Mouse (Mus musculus) CH12.LX (cell line): ENCODE results near the gene Acaa1a. TPM values are rescaled to one million over a fixed set of nuclear protein-coding genes. Genes with fewer than 3 reads are reported as not detected.

Source experiments
- DNase-seq: peaks from one replicate; pipeline ENCODE4 v3.0.0-alpha.2; 2013; ENCODE audit errors: extremely low read depth
- H3K27ac ChIP-seq: 2 replicates; pipeline ENCODE4 v1.5.1; 2012; ENCODE audit warnings: low read depth, mild to moderate bottlenecking, control low read depth, moderate library complexity; ENCODE audit not compliant: insufficient read depth
- H3K27me3 ChIP-seq: replicated peaks from 2 replicates; pipeline ENCODE3; 2012; ENCODE audit warnings: inconsistent platforms
- H3K36me3 ChIP-seq, 2 experiments: replicated peaks in 1 of 2; 2 replicates each; pipeline versions ENCODE3 to v1.6.1; 2012; ENCODE audit warnings: inconsistent platforms in 1 of 2, low read length in 1 of 2, mild to moderate bottlenecking in 1 of 2, mixed read lengths in 1 of 2, moderate library complexity in 1 of 2; ENCODE audit not compliant: control insufficient read depth in 1 of 2, insufficient read depth in 1 of 2
- H3K4me1 ChIP-seq, 2 experiments: 2 replicates each; pipeline ENCODE4 v1.6.1; 2012; ENCODE audit warnings: inconsistent platforms in 1 of 2, moderate library complexity in 1 of 2; ENCODE audit not compliant: insufficient read depth in 2 of 2, control insufficient read depth in 1 of 2
- H3K4me2 ChIP-seq: 2 replicates; pipeline ENCODE4 v1.6.1; 2012; ENCODE audit warnings: low read depth, mild to moderate bottlenecking, control low read depth; ENCODE audit not compliant: poor library complexity, insufficient read depth, severe bottlenecking
- H3K4me3 ChIP-seq, 3 experiments: fragments of 150-350 bp in 1 of 3; sonication (generic) in 1 of 3; replicated peaks in 1 of 3; 2 replicates each; pipeline versions ENCODE3 to v1.5.1; 2011 to 2012; ENCODE audit warnings: low read depth in 2 of 3, low read length in 2 of 3, mild to moderate bottlenecking in 2 of 3, moderate library complexity in 2 of 3, control low read depth in 1 of 3, improper control_type of control experiment in 1 of 3, inconsistent platforms in 1 of 3, mixed read lengths in 1 of 3; ENCODE audit not compliant: poor library complexity in 1 of 3
- H3K79me2 ChIP-seq: replicated peaks from 2 replicates; pipeline ENCODE4 v1.6.1; 2012; ENCODE audit warnings: mild to moderate bottlenecking, moderate library complexity; ENCODE audit not compliant: control insufficient read depth, poor library complexity, insufficient read depth, severe bottlenecking; ENCODE audit errors: extremely low read depth
- H3K9ac ChIP-seq: 2 replicates; pipeline ENCODE4 v1.6.1; 2012; ENCODE audit warnings: low read depth, mild to moderate bottlenecking, control low read depth, moderate library complexity; ENCODE audit not compliant: insufficient read depth
- H3K9me3 ChIP-seq: replicated peaks from 2 replicates; pipeline ENCODE3; 2012; ENCODE audit warnings: low read length, inconsistent platforms, mixed read lengths
- CHD1 ChIP-seq: IDR thresholded peaks from 2 replicates; pipeline ENCODE4 v1.6.1; 2012; ENCODE audit warnings: low read depth, low read length, improper control_type of control experiment, inconsistent platforms
- CHD2 ChIP-seq: IDR thresholded peaks from 2 replicates; pipeline ENCODE4 v1.6.1; 2011; ENCODE audit warnings: low read length, improper control_type of control experiment
- EP300 ChIP-seq: IDR thresholded peaks from 2 replicates; pipeline ENCODE4 v1.6.1; 2011; ENCODE audit warnings: low read length, improper control_type of control experiment
- GABPA ChIP-seq: IDR thresholded peaks from 2 replicates; pipeline ENCODE4 v1.6.1; 2012; ENCODE audit warnings: low read depth, low read length, improper control_type of control experiment, inconsistent platforms; ENCODE audit not compliant: insufficient replicate concordance
- HCFC1 ChIP-seq: IDR thresholded peaks from 2 replicates; pipeline ENCODE4 v1.6.1; 2012; ENCODE audit warnings: low read depth, mild to moderate bottlenecking, inconsistent platforms, low read length, improper control_type of control experiment
- JUN ChIP-seq: IDR thresholded peaks from 2 replicates; pipeline ENCODE4 v1.6.1; 2011; ENCODE audit warnings: low read depth, mild to moderate bottlenecking, low read length, improper control_type of control experiment, moderate library complexity; ENCODE audit not compliant: insufficient read depth
- KAT2A ChIP-seq: IDR thresholded peaks from 2 replicates; pipeline ENCODE4 v1.6.1; 2012; ENCODE audit warnings: low read length, improper control_type of control experiment, inconsistent platforms; ENCODE audit not compliant: insufficient replicate concordance
- MAX ChIP-seq: IDR thresholded peaks from 2 replicates; pipeline ENCODE4 v1.6.1; 2011; ENCODE audit warnings: low read length, improper control_type of control experiment
- MAZ ChIP-seq: IDR thresholded peaks from 2 replicates; pipeline ENCODE4 v1.6.1; 2012; ENCODE audit warnings: low read depth, mild to moderate bottlenecking, inconsistent platforms, low read length, improper control_type of control experiment, moderate library complexity
- MEF2A ChIP-seq: IDR thresholded peaks from 2 replicates; pipeline ENCODE4 v1.6.1; 2014; ENCODE audit warnings: low read depth, mild to moderate bottlenecking, inconsistent platforms, low read length, improper control_type of control experiment, borderline replicate concordance
- MXI1 ChIP-seq: IDR thresholded peaks from 2 replicates; pipeline ENCODE4 v1.6.1; 2011; ENCODE audit warnings: mild to moderate bottlenecking, low read depth, low read length, improper control_type of control experiment
- NRF1 ChIP-seq: IDR thresholded peaks from 2 replicates; pipeline ENCODE4 v1.6.1; 2014; ENCODE audit warnings: low read depth, mild to moderate bottlenecking, inconsistent platforms, low read length, improper control_type of control experiment, moderate library complexity
- PAX5 ChIP-seq: IDR thresholded peaks from 2 replicates; pipeline ENCODE4 v1.6.1; 2012; ENCODE audit warnings: low read length, inconsistent platforms, mixed read lengths
- POLR2A ChIP-seq: IDR thresholded peaks from 2 replicates; pipeline ENCODE4 v1.6.1; 2011; ENCODE audit warnings: low read depth, mild to moderate bottlenecking, improper control_type of control experiment, low read length
- RAD21 ChIP-seq: IDR thresholded peaks from 2 replicates; pipeline ENCODE4 v1.6.1; 2011; ENCODE audit warnings: low read depth, mild to moderate bottlenecking, low read length, improper control_type of control experiment, moderate library complexity
- UBTF ChIP-seq: IDR thresholded peaks from 2 replicates; pipeline ENCODE4 v1.6.1; 2012; ENCODE audit warnings: low read depth, mild to moderate bottlenecking, inconsistent platforms, low read length, improper control_type of control experiment, moderate library complexity
- USF2 ChIP-seq: conservative IDR thresholded peaks from 2 replicates; pipeline ENCODE4 v1.6.1; 2011; ENCODE audit warnings: low read depth, low read length, improper control_type of control experiment
- ZC3H11A ChIP-seq: IDR thresholded peaks from 2 replicates; pipeline ENCODE4 v1.6.1; 2012; ENCODE audit warnings: low read depth, mild to moderate bottlenecking, inconsistent platforms, low read length, improper control_type of control experiment
- ZKSCAN1 ChIP-seq: IDR thresholded peaks from 2 replicates; pipeline ENCODE4 v1.6.1; 2012; ENCODE audit warnings: low read depth, inconsistent platforms, low read length, improper control_type of control experiment, borderline replicate concordance
- dilution Hi-C: fragments of 300-500 bp; cut with MboI; formaldehyde crosslinking; loops from 2 replicates; pipeline ENCODE4 v1.14.3; 2020; ENCODE audit warnings: low sequenced_read_pairs; ENCODE audit not compliant: extremely low pct_unique_long_range_greater_than_20kb, extremely low pct_ligation_motif_present
- in situ Hi-C: fragments of 300-500 bp; cut with MboI; formaldehyde crosslinking; loops from 3 replicates; pipeline ENCODE4 v1.14.3; 2019; ENCODE audit warnings: low sequenced_read_pairs, low pct_ligation_motif_present, low pct_unique_long_range_greater_than_20kb, mixed read lengths
- polyA plus RNA-seq: library from polyadenylated mRNA; unstranded; fragments of >175 nt; gene quantifications from 2 replicates; pipeline ENCODE4 v1.2.1, GENCODE M21; 2012; ENCODE audit warnings: low read depth; ENCODE audit not compliant: insufficient read length
- total RNA-seq, 2 experiments: library from RNA; depleted of rRNA; stranded (reverse); fragments of 300-350 nt in 1 of 2; fragments of >200 nt in 1 of 2; gene quantifications; 2 replicates each; pipeline ENCODE4 v1.2.3; 2012 to 2014

Acaa1a gene
- total and polyA plus RNA-seq, 3 experiments: 22.4 to 57.8 (median 24.4) TPM

GRCm38 (mm10) chr9:119358058-119358429 is 18.6 kb downstream of the Acaa1a start:
- TF ChIP-seq MAZ: no peak
- no peak for TF ChIP-seq JUN
- no peak for TF ChIP-seq MXI1
- TF ChIP-seq ZKSCAN1: no peak
- no peak for TF ChIP-seq POLR2A
- no peak for TF ChIP-seq PAX5
- no peak for TF ChIP-seq RAD21
- no peak for TF ChIP-seq CHD2
- no peak for TF ChIP-seq KAT2A
- TF ChIP-seq EP300: no peak
- no peak for TF ChIP-seq ZC3H11A
- no peak for TF ChIP-seq HCFC1
- Histone ChIP-seq H3K27ac (no peak overlapping the region), H3K4me2 (peak overlapping the region; percentile 72), H3K9ac (peak overlapping the region; percentile 76; the same call in 1 of the 2 replicates), H3K36me3 (peaks cover 10 to 17% of the 10 kb centered on the region in 2 experiments), H3K27me3 (no peaks in the 10 kb centered on the region), H3K4me1 (peaks cover 4% of the 10 kb centered on the region in 2 experiments; a peak in 2 of 4 replicates), H3K79me2 (no peaks in the 10 kb centered on the region), H3K4me3 (peak overlapping the region; percentile 41 to 67 (median 58)), H3K9me3 (no peaks in the 10 kb centered on the region)
- DNase-seq: no peak
- in situ Hi-C loops: loop anchor here (10.0 kb wide), 1 partner anchor 203 kb away; the partner anchor contains the start of genes Acaa1b and Gm47289
- dilution Hi-C loops: no loop called here

GRCm38 (mm10) chr9:119361416-119361815 is 21.9 kb downstream of the Acaa1a start:
- Histone ChIP-seq H3K27ac (no peak overlapping the region), H3K4me1 (peaks cover 4% of the 10 kb centered on the region in 2 experiments; a peak in 2 of 4 replicates), H3K79me2 (no peaks in the 10 kb centered on the region), H3K9ac (no peak overlapping the region), H3K9me3 (no peaks in the 10 kb centered on the region)
- TF ChIP-seq POLR2A (no peak), RAD21 (no peak), MEF2A (no peak)
- TF ChIP-seq, all 38 proteins: peak for 0
- peaks cover 10 to 26% of the 10 kb centered on the region in 2 experiments for H3K36me3 ChIP-seq
- dilution Hi-C loops: no loop called here
- in situ Hi-C loops: loop anchor here (5.0 kb wide), 1 partner anchor 66 kb away; no protein-coding TSS in a partner anchor
- no peak for DNase-seq
- no peak overlapping the region for H3K4me3 ChIP-seq
- H3K4me2 ChIP-seq: no peak overlapping the region
- no peaks in the 10 kb centered on the region for H3K27me3 ChIP-seq

- TF ChIP-seq MXI1: no peak
- no peak for TF ChIP-seq UBTF
- TF ChIP-seq CHD1: no peak
- no peak for TF ChIP-seq GABPA
- no peak for TF ChIP-seq USF2
- no peak for TF ChIP-seq PAX5
- no peak for TF ChIP-seq NRF1
- no peak for TF ChIP-seq HCFC1
- TF ChIP-seq MAX: no peak
- no peak for TF ChIP-seq CHD2
- dilution Hi-C loops: no loop called here
- DNase-seq: no peak
- no peaks in the 10 kb centered on the region for H3K27me3 ChIP-seq
- H3K4me3 ChIP-seq: no peak overlapping the region
- in situ Hi-C loops: loop anchor here (5.0 kb wide), 1 partner anchor 64 kb away; no protein-coding TSS in a partner anchor
- H3K36me3 ChIP-seq: peaks cover 19 to 37% of the 10 kb centered on the region in 2 experiments
- no peak overlapping the region for H3K27ac ChIP-seq
- H3K9ac ChIP-seq: no peak overlapping the region
- H3K9me3 ChIP-seq: no peaks in the 10 kb centered on the region
- H3K4me2 ChIP-seq: no peak overlapping the region
- peaks cover 1 to 2% of the 10 kb centered on the region in 2 experiments; a peak in 2 of 4 replicates for H3K4me1 ChIP-seq
- H3K79me2 ChIP-seq: no peaks in the 10 kb centered on the region
Measured at GRCm38 (mm10) chr9:119363229-119363628, 23.8 kb downstream of the Acaa1a start.
